Mouse (Mus musculus) intestine, embryonic 15.5 days (tissue): ENCODE measurements at regions not wholly inside any gene's neighbourhood (a gene's known extent, or its start where the extent isn't known, plus 50 kb on each side); places are given as distances from the start of the nearest gene placed in this dataset.
A peak's percentile ranks its signal among the peaks of the same experiment; 100 is the strongest.

Source experiments
- ATAC-seq: fragments of 200-750 bp; cut with Nextera tagmentation; 2 replicates; pipeline ENCODE4 v1.8.0; 2017; ENCODE audit warnings: moderate TSS enrichment, moderate library complexity
- H3K27ac ChIP-seq: fragments of 300-500 bp; sonication (generic); 2 replicates; pipeline ENCODE4 v1.5.1; 2015; ENCODE audit warnings: mild to moderate bottlenecking, inconsistent platforms
- H3K27me3 ChIP-seq: fragments of 300-500 bp; sonication (generic); replicated peaks from 2 replicates; pipeline ENCODE4 v1.6.1; 2015; ENCODE audit warnings: inconsistent platforms
- H3K36me3 ChIP-seq: fragments of 300-500 bp; sonication (generic); 2 replicates; pipeline ENCODE4 v1.6.1; 2015; ENCODE audit warnings: inconsistent platforms
- H3K4me1 ChIP-seq: fragments of 300-500 bp; sonication (generic); replicated peaks from 2 replicates; pipeline ENCODE4 v1.6.1; 2015; ENCODE audit warnings: inconsistent platforms
- H3K4me2 ChIP-seq: fragments of 300-500 bp; sonication (generic); replicated peaks from 2 replicates; pipeline ENCODE4 v1.6.1; 2015; ENCODE audit warnings: mild to moderate bottlenecking, inconsistent platforms
- H3K4me3 ChIP-seq: fragments of 300-500 bp; sonication (generic); replicated peaks from 2 replicates; pipeline ENCODE4 v1.5.1; 2015; ENCODE audit warnings: inconsistent platforms
- H3K9ac ChIP-seq: fragments of 300-500 bp; sonication (generic); 2 replicates; pipeline ENCODE4 v1.6.1; 2015; ENCODE audit warnings: inconsistent platforms
- H3K9me3 ChIP-seq: fragments of 300-500 bp; sonication (generic); 2 replicates; pipeline ENCODE4 v1.6.1; 2016; ENCODE audit warnings: inconsistent platforms
- WGBS: fragments of 180-500 bp; shearing (Covaris S2); methylation state at CpG from one replicate; pipeline ENCODE4 v1.1.7; 2015; 5-methylcytosine and 5-hydroxymethylcytosine counted together

DNA sequence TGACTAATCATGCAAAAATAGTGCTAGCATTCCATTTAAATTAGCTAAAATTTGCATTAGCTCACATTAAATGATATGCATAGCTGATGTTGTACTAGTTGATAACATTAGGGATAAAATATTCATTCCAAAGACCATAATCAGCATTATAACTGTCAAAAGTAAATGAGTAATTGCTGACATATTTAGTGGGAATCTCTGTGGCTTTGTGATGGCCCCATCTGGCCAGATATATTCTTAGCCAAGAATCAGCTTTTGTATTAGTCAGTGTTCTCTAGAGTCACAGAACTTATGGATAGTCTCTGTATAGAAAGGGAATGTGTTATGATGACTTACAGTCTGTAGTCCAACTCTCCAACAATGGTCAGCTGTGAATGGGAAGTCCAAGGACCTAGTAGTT lies 171.2 kb downstream of the Gria2 start:
- ATAC-seq, result no peak
- no peaks in the 10 kb centered on the region for H3K27me3 ChIP-seq
- H3K27ac ChIP-seq, result no peak overlapping the region
- no peak overlapping the region for H3K4me3 ChIP-seq
- H3K4me1 ChIP-seq, result no peaks in the 10 kb centered on the region
- no peaks in the 10 kb centered on the region for H3K36me3 ChIP-seq
- H3K9ac ChIP-seq, result no peak overlapping the region
- H3K4me2 ChIP-seq, result no peak overlapping the region
- H3K9me3 ChIP-seq, result no peaks in the 10 kb centered on the region

DNA sequence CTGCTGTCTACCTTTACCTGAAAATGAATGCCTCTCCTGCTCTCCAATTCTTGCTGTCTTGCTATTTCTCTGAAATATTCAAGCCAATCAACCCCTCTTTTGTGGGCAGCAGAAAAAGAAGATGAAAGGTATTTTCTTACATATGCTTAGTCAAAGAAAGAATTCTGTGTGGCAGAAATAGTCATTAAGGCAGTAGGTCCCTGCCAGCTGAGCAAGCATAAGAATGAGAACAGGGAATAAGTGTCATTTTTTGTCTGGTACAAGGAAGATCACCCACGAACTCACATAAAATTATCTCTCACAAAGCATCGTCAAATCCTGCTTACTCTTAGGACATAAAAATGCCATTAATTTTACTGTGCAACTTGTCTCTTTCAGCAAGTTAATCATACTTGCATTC lies 192.2 kb downstream of the Gria2 start:
- ATAC-seq, result no peak
- WGBS, result 69% methylated on average over 2 of the region's 2 CpGs
- H3K4me1 ChIP-seq, result no peaks in the 10 kb centered on the region
- no peak overlapping the region for H3K4me3 ChIP-seq
- H3K27me3 ChIP-seq, result no peaks in the 10 kb centered on the region
- H3K27ac ChIP-seq, result no peak overlapping the region
- H3K36me3 ChIP-seq, result no peaks in the 10 kb centered on the region
- H3K9me3 ChIP-seq, result no peaks in the 10 kb centered on the region
- no peak overlapping the region for H3K4me2 ChIP-seq
- no peak overlapping the region for H3K9ac ChIP-seq

DNA sequence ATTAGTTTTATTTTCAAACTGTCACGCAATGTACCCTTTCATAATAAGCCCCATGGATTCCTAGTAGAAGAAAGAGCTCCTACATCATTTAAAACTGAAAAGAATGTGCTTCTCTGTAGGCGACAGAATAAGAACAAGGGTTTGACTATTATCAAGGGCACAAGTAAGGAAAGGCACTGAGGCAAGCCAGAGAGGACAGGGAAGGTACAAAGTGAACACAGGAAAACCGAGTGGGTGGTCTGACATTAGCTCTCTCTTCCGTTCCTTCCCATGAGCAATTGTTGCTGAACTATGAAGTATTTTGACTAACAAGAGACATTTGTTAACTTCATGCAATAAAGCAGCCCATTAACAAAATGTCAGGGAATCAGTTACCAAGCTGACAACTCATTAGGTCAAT lies 194.2 kb downstream of the Gria2 start:
- WGBS, result 40% methylated on average over 4 of the region's 4 CpGs
- Histone ChIP-seq H3K4me3 (no peak overlapping the region), H3K4me1 (no peaks in the 10 kb centered on the region), H3K27me3 (no peaks in the 10 kb centered on the region), H3K9me3 (no peaks in the 10 kb centered on the region), H3K36me3 (no peaks in the 10 kb centered on the region), H3K27ac (no peak overlapping the region), H3K4me2 (no peak overlapping the region), H3K9ac (no peak overlapping the region)
- no peak for ATAC-seq

DNA sequence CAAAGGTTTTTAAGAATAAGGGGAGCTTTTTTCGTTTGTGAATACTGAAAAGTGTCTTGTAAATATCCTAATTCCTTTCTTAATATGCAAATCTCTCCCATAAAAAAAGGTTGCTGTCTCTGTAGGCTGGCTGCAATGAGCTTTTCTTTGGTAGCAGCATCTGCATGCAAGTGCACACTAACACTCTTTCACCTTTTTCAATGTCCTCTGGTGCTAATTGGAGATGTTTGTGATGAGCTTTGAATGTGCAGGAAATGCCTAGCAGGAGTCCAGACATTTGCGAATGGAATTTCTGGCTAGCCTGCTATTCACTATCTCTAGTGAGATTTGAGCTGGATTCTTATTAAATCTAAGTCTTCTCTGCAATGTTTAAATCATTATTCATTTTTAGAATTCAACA lies 194.8 kb downstream of the Gria2 start:
- Histone ChIP-seq H3K9ac (no peak overlapping the region), H3K36me3 (no peaks in the 10 kb centered on the region), H3K4me3 (no peak overlapping the region), H3K9me3 (no peaks in the 10 kb centered on the region), H3K4me1 (no peaks in the 10 kb centered on the region), H3K4me2 (no peak overlapping the region), H3K27ac (no peak overlapping the region), H3K27me3 (no peaks in the 10 kb centered on the region)
- no peak for ATAC-seq
- 43% methylated on average over 2 of the region's 2 CpGs for WGBS

DNA sequence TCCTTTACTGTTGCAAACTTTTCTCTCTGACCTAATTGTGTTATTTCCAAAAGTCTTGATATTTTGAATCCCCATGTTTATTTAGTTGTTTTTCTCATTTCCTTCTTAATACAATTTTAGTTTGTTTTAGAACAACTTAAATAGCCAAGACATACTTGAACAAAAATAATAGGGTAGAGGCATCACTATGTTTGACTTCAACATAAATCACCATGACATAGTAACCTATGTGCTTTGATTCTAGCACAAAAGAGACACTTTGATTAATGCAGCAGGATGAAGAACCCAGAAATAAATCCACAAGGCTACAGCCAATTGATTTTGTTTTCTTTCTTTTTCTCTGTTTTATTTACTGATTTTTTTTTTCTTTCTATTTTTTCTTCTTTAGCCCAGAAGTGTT lies 205.1 kb downstream of the Gria2 start:
- ATAC-seq, result no peak
- H3K36me3 ChIP-seq, result no peaks in the 10 kb centered on the region
- no peak overlapping the region for H3K4me3 ChIP-seq
- no peaks in the 10 kb centered on the region for H3K27me3 ChIP-seq
- H3K9me3 ChIP-seq, result no peaks in the 10 kb centered on the region
- no peak overlapping the region for H3K27ac ChIP-seq
- no peak overlapping the region for H3K4me2 ChIP-seq
- no peaks in the 10 kb centered on the region for H3K4me1 ChIP-seq
- H3K9ac ChIP-seq, result no peak overlapping the region

DNA sequence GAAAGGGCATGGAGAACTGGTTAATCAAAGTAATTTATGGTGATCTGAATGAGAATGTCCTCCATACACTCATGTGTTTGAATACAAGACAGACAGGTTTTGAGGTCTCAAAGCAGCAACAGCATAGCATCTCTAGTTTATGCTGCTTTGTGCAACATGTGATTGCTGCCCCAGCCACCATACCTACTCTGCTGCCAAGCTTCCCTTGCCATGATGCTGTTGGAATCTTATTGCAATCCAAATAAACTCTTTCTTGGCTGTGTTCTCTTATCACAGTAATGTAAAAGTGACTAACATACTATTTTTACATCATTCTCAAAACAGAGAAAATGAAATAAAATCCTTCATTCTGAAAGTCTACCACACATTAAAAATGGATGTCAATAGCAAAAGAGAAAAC lies 235.1 kb downstream of the Gria2 start:
- Histone ChIP-seq H3K36me3 (no peaks in the 10 kb centered on the region), H3K4me3 (no peak overlapping the region), H3K4me1 (no peaks in the 10 kb centered on the region), H3K4me2 (no peak overlapping the region), H3K27me3 (no peaks in the 10 kb centered on the region), H3K27ac (no peak overlapping the region), H3K9me3 (no peaks in the 10 kb centered on the region), H3K9ac (no peak overlapping the region)
- no peak for ATAC-seq

DNA sequence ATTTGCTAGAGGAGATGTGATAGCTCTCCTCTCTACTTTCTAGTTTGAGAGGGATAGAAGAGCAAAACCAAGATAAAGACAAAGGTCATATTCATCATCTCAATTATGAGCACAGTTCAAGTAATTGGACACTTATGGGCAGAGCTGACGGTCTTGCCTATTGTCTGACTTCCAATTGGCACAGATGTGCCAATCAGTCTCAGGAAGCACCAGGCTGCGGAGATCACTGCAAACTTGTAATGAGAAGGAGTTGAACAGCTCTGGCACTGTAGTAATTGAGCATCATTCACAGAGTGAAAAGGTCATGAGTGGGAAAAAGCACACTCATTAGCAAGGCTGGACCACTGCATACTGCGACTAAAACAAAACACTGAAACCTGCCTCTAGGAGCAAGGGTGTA lies 236.4 kb downstream of the Gria2 start:
- H3K9me3 ChIP-seq, result no peaks in the 10 kb centered on the region
- no peaks in the 10 kb centered on the region for H3K36me3 ChIP-seq
- H3K4me1 ChIP-seq, result no peaks in the 10 kb centered on the region
- H3K4me2 ChIP-seq, result no peak overlapping the region
- no peak for ATAC-seq
- H3K27me3 ChIP-seq, result no peaks in the 10 kb centered on the region
- WGBS, result 81% methylated on average over 3 of the region's 3 CpGs
- no peak overlapping the region for H3K27ac ChIP-seq
- no peak overlapping the region for H3K4me3 ChIP-seq
- no peak overlapping the region for H3K9ac ChIP-seq

DNA sequence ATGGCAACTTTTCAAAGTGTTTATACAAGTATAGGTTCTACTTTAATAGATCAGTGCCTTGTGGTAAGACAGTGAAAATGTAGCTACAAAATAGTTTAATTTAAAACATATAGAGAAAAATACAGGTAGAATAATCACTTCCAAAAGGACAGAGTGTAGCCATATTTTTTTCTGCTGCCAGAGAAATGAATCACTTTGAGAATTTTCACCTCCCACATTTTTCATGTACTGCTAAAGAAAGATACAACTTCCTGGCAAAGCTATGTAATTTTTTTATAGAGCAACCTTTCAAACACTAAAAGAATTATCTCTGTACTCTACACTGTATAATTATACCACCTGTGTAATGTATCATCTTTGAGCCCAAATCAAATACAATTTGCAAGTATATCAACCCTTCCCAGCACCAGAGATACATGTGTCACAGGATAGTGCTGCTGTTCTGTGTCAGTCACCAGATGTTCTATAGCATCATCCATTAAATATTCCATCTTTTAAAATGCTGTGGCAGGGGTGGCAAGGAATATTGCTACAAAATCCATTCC lies 256.4 kb downstream of the Gria2 start:
- Histone ChIP-seq H3K4me3 (no peak overlapping the region), H3K4me1 (no peaks in the 10 kb centered on the region), H3K4me2 (no peak overlapping the region), H3K36me3 (no peaks in the 10 kb centered on the region), H3K27me3 (no peaks in the 10 kb centered on the region), H3K27ac (no peak overlapping the region), H3K9ac (no peak overlapping the region), H3K9me3 (no peaks in the 10 kb centered on the region)
- no peak for ATAC-seq

DNA sequence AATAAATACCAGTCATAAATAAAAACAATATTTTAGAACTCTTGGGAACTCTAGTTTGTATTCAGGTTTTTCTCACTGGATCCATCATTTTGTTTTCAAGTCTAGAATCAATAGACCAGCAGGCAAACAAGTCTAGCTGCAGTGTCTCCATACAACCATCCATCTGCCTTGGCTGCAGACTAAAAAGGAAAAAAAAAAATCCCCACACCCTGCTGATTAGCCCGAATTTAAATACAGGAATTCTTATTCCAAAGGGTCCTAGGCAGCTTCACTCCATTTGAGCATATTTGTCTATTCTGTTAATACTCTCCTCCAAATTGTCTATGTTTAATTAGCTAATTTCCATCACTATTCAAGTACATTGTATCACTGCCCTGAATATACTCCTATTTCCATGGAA lies 258.9 kb downstream of the Gria2 start:
- H3K9ac ChIP-seq, result no peak overlapping the region
- H3K27ac ChIP-seq, result no peak overlapping the region
- H3K27me3 ChIP-seq, result no peaks in the 10 kb centered on the region
- no peak for ATAC-seq
- H3K9me3 ChIP-seq, result no peaks in the 10 kb centered on the region
- no peaks in the 10 kb centered on the region for H3K36me3 ChIP-seq
- H3K4me1 ChIP-seq, result no peaks in the 10 kb centered on the region
- no peak overlapping the region for H3K4me2 ChIP-seq
- no peak overlapping the region for H3K4me3 ChIP-seq
- 61% methylated on average over 1 of the region's 1 CpGs for WGBS

DNA sequence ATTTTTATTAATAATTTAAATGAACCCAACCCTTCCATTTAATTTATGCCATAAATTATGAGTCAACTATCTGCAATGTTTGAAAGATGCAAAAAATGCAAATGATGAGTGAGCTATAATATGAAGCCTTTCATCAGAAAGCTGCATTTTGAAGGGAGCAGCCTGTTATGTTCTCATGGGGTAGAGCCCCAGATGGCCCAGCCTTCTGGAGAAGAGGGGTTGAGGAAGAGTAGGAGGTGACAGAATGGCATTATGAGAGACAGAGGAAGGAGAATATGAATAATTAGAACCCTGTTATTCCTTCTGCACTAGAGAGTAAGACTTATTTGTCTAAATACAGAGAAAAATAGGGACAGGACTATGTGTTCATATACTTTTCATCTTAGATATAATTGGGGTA lies 261.3 kb downstream of the Gria2 start:
- Histone ChIP-seq H3K9ac (no peak overlapping the region), H3K4me1 (no peaks in the 10 kb centered on the region), H3K4me2 (no peak overlapping the region), H3K27ac (no peak overlapping the region), H3K36me3 (no peaks in the 10 kb centered on the region), H3K27me3 (no peaks in the 10 kb centered on the region), H3K4me3 (no peak overlapping the region), H3K9me3 (no peaks in the 10 kb centered on the region)
- ATAC-seq, result no peak

DNA sequence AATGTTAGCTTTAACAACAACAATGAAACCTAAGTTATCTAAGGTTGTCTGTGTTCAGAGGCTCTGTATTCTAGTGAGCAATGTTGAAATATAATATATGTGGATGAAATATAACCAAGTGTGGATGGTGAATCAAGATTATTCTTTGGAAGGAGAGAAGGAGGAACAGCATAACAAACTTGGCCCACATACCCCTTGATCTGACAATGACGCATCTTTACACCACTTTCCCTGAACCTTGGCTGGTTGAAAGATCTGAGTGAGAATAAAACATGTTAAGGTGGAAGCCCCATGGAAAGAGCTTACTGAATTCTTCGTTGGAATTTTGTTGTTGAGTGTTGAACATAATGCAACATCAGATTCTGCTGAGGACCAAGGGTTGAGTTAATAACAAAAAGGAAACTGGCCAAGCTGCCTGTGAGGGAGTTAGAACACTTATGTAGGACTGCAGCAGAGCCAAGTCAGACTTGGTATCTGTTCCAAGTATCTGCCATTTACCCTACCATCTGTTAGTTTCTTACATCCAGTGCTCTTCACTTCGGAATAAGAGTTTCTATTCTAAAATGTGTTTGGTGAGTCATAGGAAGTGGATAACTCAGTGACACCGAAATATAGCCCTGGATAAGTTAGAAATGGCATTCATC lies 268.8 kb downstream of the Gria2 start:
- no peak overlapping the region for H3K4me2 ChIP-seq
- H3K27ac ChIP-seq, result no peak overlapping the region
- no peak overlapping the region for H3K4me3 ChIP-seq
- no peaks in the 10 kb centered on the region for H3K36me3 ChIP-seq
- WGBS, result 76% methylated on average over 4 of the region's 4 CpGs
- no peaks in the 10 kb centered on the region for H3K4me1 ChIP-seq
- ATAC-seq, result no peak
- H3K9me3 ChIP-seq, result no peaks in the 10 kb centered on the region
- H3K27me3 ChIP-seq, result no peaks in the 10 kb centered on the region
- no peak overlapping the region for H3K9ac ChIP-seq

DNA sequence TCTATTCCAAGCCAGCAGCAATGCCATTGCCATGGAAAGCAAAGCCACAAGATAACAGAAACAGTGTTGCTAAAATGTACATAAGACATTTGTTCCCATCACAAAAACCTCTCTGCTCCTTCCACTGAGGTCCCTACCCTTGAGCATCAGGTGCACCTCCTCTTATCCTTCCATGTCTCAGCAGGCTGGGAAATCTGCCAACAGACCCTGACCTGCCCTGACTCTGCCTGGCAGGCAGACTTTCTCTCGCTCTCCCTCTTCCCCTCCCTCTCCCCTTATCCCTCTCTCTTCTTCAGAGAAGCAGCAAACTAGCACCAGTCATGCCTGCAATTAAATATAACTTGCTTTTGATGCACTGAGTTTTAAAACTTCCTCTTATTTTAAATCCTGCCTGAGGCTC lies 288.6 kb downstream of the Gria2 start:
- 44% methylated on average over 1 of the region's 1 CpGs for WGBS
- Histone ChIP-seq H3K9me3 (no peaks in the 10 kb centered on the region), H3K4me1 (no peaks in the 10 kb centered on the region), H3K36me3 (no peaks in the 10 kb centered on the region), H3K27ac (no peak overlapping the region), H3K9ac (no peak overlapping the region), H3K4me3 (no peak overlapping the region), H3K27me3 (no peaks in the 10 kb centered on the region), H3K4me2 (no peak overlapping the region)
- no peak for ATAC-seq

DNA sequence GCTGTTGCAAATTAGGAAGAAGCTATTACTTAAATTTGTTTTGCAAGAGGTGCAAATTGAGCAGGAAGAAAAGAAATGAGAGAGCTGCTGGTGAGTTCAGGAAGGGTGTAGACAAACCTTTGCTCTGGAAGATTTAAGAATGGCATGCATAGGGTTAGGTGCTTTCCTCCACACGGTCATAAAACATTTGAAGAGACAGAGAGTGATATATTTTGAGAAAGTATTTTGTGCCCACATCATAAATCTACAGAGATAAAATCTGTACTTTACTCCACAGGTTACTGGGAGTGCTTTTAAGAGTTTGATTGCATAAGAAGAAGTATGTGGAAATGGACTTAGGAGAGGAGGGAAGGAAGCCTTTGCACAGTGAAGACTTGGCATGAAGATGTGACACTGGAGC lies 293.4 kb downstream of the Gria2 start:
- Histone ChIP-seq H3K4me2 (no peak overlapping the region), H3K27me3 (no peaks in the 10 kb centered on the region), H3K4me1 (no peaks in the 10 kb centered on the region), H3K4me3 (no peak overlapping the region), H3K36me3 (no peaks in the 10 kb centered on the region), H3K9me3 (no peaks in the 10 kb centered on the region), H3K27ac (no peak overlapping the region), H3K9ac (no peak overlapping the region)
- 42% methylated on average over 1 of the region's 1 CpGs for WGBS
- ATAC-seq, result peak; percentile 78

DNA sequence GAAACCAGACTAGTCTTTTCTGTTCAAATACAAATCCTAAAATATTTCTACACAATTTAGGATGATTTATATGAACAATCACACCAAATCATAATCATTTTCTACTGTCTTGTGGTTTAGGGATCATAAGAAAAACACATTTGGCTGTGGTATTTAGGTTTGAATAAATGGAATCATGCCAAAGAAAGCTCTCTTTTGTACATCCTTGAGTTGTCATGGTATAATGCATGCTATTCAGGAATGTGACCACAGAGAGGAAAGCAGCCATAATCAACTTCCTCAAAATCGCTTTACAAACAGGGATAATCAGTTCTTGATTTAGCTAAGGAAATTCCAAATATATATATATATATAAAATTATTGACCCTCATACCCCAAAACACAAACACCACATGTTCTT lies 295.9 kb downstream of the Gria2 start:
- Histone ChIP-seq H3K9me3 (no peaks in the 10 kb centered on the region), H3K27me3 (no peaks in the 10 kb centered on the region)
- no peak for ATAC-seq

More for the DNA sequence above, 295.9 kb downstream of the Gria2 start:
- H3K4me2 ChIP-seq, result no peak overlapping the region
- no peaks in the 10 kb centered on the region for H3K4me1 ChIP-seq
- H3K4me3 ChIP-seq, result no peak overlapping the region
- WGBS, result 65% methylated on average over 1 of the region's 1 CpGs
- H3K9ac ChIP-seq, result no peak overlapping the region
- no peaks in the 10 kb centered on the region for H3K36me3 ChIP-seq
- no peak overlapping the region for H3K27ac ChIP-seq
